Mouse (Mus musculus): ENCODE results near the gene Scgb2b2.

Gene Scgb2b2

DNA sequence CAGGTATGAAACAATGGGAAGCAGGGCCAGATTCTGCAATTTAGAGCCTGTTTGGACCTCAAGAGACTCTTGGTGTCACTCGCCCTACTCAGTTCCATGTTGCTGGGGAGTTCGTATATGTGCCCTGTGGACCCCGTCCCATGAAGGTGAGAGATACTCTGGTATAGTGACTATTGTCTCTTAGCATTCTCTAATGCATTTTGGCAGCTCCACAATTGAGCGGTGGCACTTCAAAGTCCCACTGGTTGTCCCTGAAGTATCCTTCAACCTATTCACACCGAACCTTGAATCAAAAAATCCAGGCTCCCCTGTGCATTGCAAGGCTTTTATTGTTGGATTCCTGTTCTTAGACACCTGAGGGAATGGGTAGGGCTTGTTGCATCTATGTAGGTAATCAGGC is at the start of gene Scgb2b2:
Scgb2b2 (plus strand) TSS at position 301 of the 400 bp plus-strand sequence.
- no peak for DNase-seq (ENCODE audit: inconsistent age in 2 of 2, low spot score in 1 of 2)

DNA sequence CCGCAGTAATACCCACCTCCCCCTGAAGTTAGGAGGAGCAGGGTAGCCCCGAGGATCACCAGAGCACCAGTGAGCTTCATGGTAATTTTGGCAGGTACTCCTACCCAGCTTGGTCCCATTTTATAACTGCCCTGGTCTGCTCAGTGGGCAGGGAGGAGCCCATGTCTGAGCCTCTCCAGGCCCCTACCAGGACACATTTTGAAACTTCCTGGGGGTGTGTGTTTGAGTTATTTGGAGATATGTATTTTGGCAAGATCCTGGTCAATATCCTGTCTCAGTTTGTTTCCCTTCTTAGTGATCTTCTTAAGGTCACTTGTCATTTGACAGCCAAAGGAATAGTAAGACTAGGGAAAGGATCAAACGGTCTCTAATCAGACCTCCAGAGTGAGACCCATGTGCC is 1.4 kb downstream of the Scgb2b2 start, which contains the start of gene Scgb1b2:
Scgb1b2 (minus strand) TSS at position 101 of the 400 bp plus-strand sequence.
- DNase-seq (ENCODE audit: inconsistent age in 2 of 2, low spot score in 1 of 2) = no peak

Data from adrenal gland, adult (tissue).